ENCODE assay signal across 17 mouse cellular contexts in genomic region chr9:44175957-44176356, GRCm38 (mm10). TPM values are rescaled to one million over a fixed set of nuclear protein-coding genes. Genes with fewer than 3 reads are reported as not detected.
A peak's percentile ranks its signal among the peaks of the same experiment; 100 is the strongest.
DNase-seq lines count a peak whose midpoint lies in the region; ATAC-seq lines count a peak whose summit lies in the region.
"Had no signal": no experiment of that assay in that cellular context is flagged by ENCODE, and none has a peak within 500 bp of the region (broad histone marks: within the 10 kb centered on the region; RNA-seq: fewer than 3 reads in every experiment).

No protein-coding gene starts in this region.

- H3K4me2 ChIP-seq in liver, embryonic 12.5 days: 0 out of 2 replicates have a peak overlapping the region, but pooled peaks have one; percentile 4
- H3K4me2 ChIP-seq: embryonic facial prominence, embryonic 12.5 days; hindbrain, embryonic 13.5 days; liver, embryonic 15.5 days; neural tube, embryonic 12.5 days had no signal

- 58% methylated on average over 1 of the region's 1 CpGs for WGBS in heart, embryonic 10.5 days
- WGBS in liver, embryonic 12.5 days (ENCODE audit: insufficient replicate concordance): 13% methylated on average over 1 of the region's 1 CpGs

- no peak for DNase-seq in heart, embryonic 10.5 days (ENCODE audit: low spot score)
- DNase-seq in heart, postnatal 4 days: no peak
- DNase-seq in liver: no peak
- DNase-seq in splenic B cell, adult 2 months (ENCODE audit: low read depth, low spot score): peak; percentile 50
- no peak for DNase-seq in cerebellum, postnatal 36 days
- no peak for DNase-seq in cerebellum, postnatal 10 days
- DNase-seq: adrenal gland, postnatal 10 days; cerebellum, postnatal 14 days; layer of hippocampus, adult 9-11 months; lung, postnatal 4 days had no signal

- H3K9me3 ChIP-seq in heart, embryonic 10.5 days: no peaks in the 10 kb centered on the region
- no peaks in the 10 kb centered on the region for H3K9me3 ChIP-seq in liver, embryonic 12.5 days (replicated peaks)
- H3K9me3 ChIP-seq: embryonic facial prominence, embryonic 12.5 days; hindbrain, embryonic 13.5 days; liver, embryonic 15.5 days had no signal

- no peak overlapping the region for H3K4me3 ChIP-seq in heart, embryonic 10.5 days
- no peak overlapping the region for H3K4me3 ChIP-seq in liver, embryonic 12.5 days
- H3K4me3 ChIP-seq: embryonic facial prominence, embryonic 12.5 days; hindbrain, embryonic 13.5 days; liver, embryonic 15.5 days; neural tube, embryonic 12.5 days had no signal

- H3K27me3 ChIP-seq in heart, embryonic 10.5 days (ENCODE audit: insufficient read depth, poor library complexity, severe bottlenecking): no peaks in the 10 kb centered on the region
- H3K27me3 ChIP-seq in liver, embryonic 12.5 days (replicated peaks): no peaks in the 10 kb centered on the region
- no peaks in the 10 kb centered on the region for H3K27me3 ChIP-seq in splenic B cell, adult 2 months (ENCODE audit: control insufficient read depth, insufficient read depth, low read length, poor library complexity, severe bottlenecking)
- H3K27me3 ChIP-seq: embryonic facial prominence, embryonic 12.5 days; hindbrain, embryonic 13.5 days; liver, embryonic 15.5 days; neural tube, embryonic 12.5 days had no signal

- peaks cover 40% of the 10 kb centered on the region for H3K4me1 ChIP-seq in heart, embryonic 10.5 days
- H3K4me1 ChIP-seq in liver, embryonic 12.5 days: peaks cover 31% of the 10 kb centered on the region
- H3K4me1 ChIP-seq: neural tube, embryonic 12.5 days had no signal

- H3K27ac ChIP-seq in heart, embryonic 10.5 days: peak overlapping the region; percentile 69; the same call in 1 of the 2 replicates
- peak overlapping the region; percentile 20; the same call in 1 of the 2 replicates for H3K27ac ChIP-seq in liver, embryonic 12.5 days
- H3K27ac ChIP-seq: embryonic facial prominence, embryonic 12.5 days; hindbrain, embryonic 13.5 days; liver, embryonic 15.5 days; neural tube, embryonic 12.5 days had no signal

- H3K9ac ChIP-seq in liver, embryonic 12.5 days: no peak overlapping the region
- H3K9ac ChIP-seq: embryonic facial prominence, embryonic 12.5 days; hindbrain, embryonic 13.5 days; liver, embryonic 15.5 days; neural tube, embryonic 12.5 days had no signal

- ATAC-seq in liver, embryonic 12.5 days: no peak
- peak; percentile 49 to 56; a peak in 3 of 4 replicates for ATAC-seq in hematopoietic stem cell, adult 5-6 weeks (replicated peaks in 1 of 2; ENCODE audit: insufficient read depth in 1 of 2, low FRiP score in 2 of 2, low TSS enrichment in 1 of 2, low read depth in 1 of 2, poor library complexity in 2 of 2, severe bottlenecking in 2 of 2)
- ATAC-seq: midbrain, embryonic 16.5 days had no signal

- H3K36me3 ChIP-seq in heart, embryonic 10.5 days: peaks cover 45% of the 10 kb centered on the region
- H3K36me3 ChIP-seq in liver, embryonic 12.5 days: peaks cover 47% of the 10 kb centered on the region
- peaks cover 9% of the 10 kb centered on the region for H3K36me3 ChIP-seq in splenic B cell, adult 2 months (ENCODE audit: control insufficient read depth, insufficient read depth, low read length, poor library complexity, severe bottlenecking)

RNA-seq across cellular contexts. Expression of gene Mcam, which starts 41.7 kb away (rescaled TPM):
- polyA plus RNA-seq in heart, embryonic 10.5 days (2016; fragmentation: Nextera tagmentation; extraction: Ambion mirVana): 34.6 and 67.0 TPM in 2 replicates
- 100 to 1,000 TPM; 204 to 213 TPM for total RNA-seq in heart, postnatal 4 days (2021)
- polyA plus RNA-seq in liver, embryonic 12.5 days (2016; fragmentation: Nextera tagmentation; extraction: Ambion mirVana): 6.1 and 6.3 TPM in 2 replicates
- 1.1 and 6.9 TPM in 2 replicates for total RNA-seq in hematopoietic stem cell, adult 5-6 weeks (2017)

RNA-seq across cellular contexts. Expression of gene Cbl, which starts 57.9 kb away (rescaled TPM):
- polyA plus RNA-seq in heart, embryonic 10.5 days (2016; fragmentation: Nextera tagmentation; extraction: Ambion mirVana): 16.2 and 16.3 TPM in 2 replicates
- 10 to 100 TPM; 28.5 to 28.8 TPM for total RNA-seq in heart, postnatal 4 days (2021)
- polyA plus RNA-seq in liver, embryonic 12.5 days (2016; fragmentation: Nextera tagmentation; extraction: Ambion mirVana): 9.5 and 10.0 TPM in 2 replicates
- total RNA-seq in hematopoietic stem cell, adult 5-6 weeks (2017): 19.6 and 35.0 TPM in 2 replicates

Comparison
In these comparisons a context has a peak if more than half of its experiments do, and no peak if none do; other contexts are left out.
1. RNA of gene Mcam, which starts 41.7 kb away (total RNA-seq): 204 to 213 TPM in heart, postnatal 4 days; 1.1 to 6.9 TPM in hematopoietic stem cell, adult 5-6 weeks; every median in the first group is over 10 times any median in the second.